Mouse (Mus musculus) limb, embryonic 12.5 days (tissue): ENCODE results near the gene Dnajc28. TPM values are rescaled to one million over a fixed set of nuclear protein-coding genes. Genes with fewer than 3 reads are reported as not detected.
"Not testable (repeated sequence)": the region's sequence is repeated elsewhere in the genome, so short reads cannot be mapped to it uniquely, and the experiment has no call there.

Source experiments
- ATAC-seq: fragments of 200-750 bp; cut with Nextera tagmentation; 2 replicates; pipeline ENCODE4 v1.8.0; 2017; ENCODE audit warnings: low read depth, moderate TSS enrichment; ENCODE audit not compliant: insufficient number of reproducible peaks, insufficient read depth, low FRiP score, low TSS enrichment
- H3K27ac ChIP-seq: fragments of 300-500 bp; sonication (generic); 2 replicates; pipeline ENCODE4 v1.5.1; 2016; ENCODE audit warnings: mild to moderate bottlenecking, moderate library complexity
- H3K27me3 ChIP-seq: fragments of 300-500 bp; sonication (generic); 2 replicates; pipeline ENCODE4 v1.6.1; 2016; ENCODE audit warnings: mild to moderate bottlenecking, moderate library complexity
- H3K36me3 ChIP-seq: fragments of 300-500 bp; sonication (generic); 2 replicates; pipeline ENCODE4 v1.6.1; 2016; ENCODE audit warnings: mild to moderate bottlenecking, moderate library complexity
- H3K4me1 ChIP-seq: fragments of 300-500 bp; sonication (generic); replicated peaks from 2 replicates; pipeline ENCODE4 v1.6.1; 2016
- H3K4me2 ChIP-seq: fragments of 300-500 bp; sonication (generic); 2 replicates; pipeline ENCODE4 v1.6.1; 2016; ENCODE audit warnings: mild to moderate bottlenecking, moderate library complexity
- H3K4me3 ChIP-seq: fragments of 300-500 bp; sonication (generic); replicated peaks from 2 replicates; pipeline ENCODE4 v1.5.1; 2016; ENCODE audit warnings: mild to moderate bottlenecking
- H3K9ac ChIP-seq: fragments of 300-500 bp; sonication (generic); replicated peaks from 2 replicates; pipeline ENCODE4 v1.6.1; 2016; ENCODE audit warnings: mild to moderate bottlenecking, moderate library complexity
- H3K9me3 ChIP-seq: fragments of 300-500 bp; sonication (generic); 2 replicates; pipeline ENCODE4 v1.6.1; 2016; ENCODE audit warnings: mild to moderate bottlenecking, moderate library complexity
- WGBS: fragments of 180-500 bp; shearing (Covaris S2); methylation state at CpG from one replicate; pipeline ENCODE4 v1.1.7; 2016; 5-methylcytosine and 5-hydroxymethylcytosine counted together
- polyA plus RNA-seq: library from polyadenylated mRNA; unstranded; fragments of >200 nt; fragmentation: Nextera tagmentation; extraction: Ambion mirVana; gene quantifications from 2 replicates; pipeline ENCODE4 v1.2.1, GENCODE M21; 2016

Dnajc28 gene
- polyA plus RNA-seq, 1 experiment from 2014 or later = 4.2 TPM

DNA sequence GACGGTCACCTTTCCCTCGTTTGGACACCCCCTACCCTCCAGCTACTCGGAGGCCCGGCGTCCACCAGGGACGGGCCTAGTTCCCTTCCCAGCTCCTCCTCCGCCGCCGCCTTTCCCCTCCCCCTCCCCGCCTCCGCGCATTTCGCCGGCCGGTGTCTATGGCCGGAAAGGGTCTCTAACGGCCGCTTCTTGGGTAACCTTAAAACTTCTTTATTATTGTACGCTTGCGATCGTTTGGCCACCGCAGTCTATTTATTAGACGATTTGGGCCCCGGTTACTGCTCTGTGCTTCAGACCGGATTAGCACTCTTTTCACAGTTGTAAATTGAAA, 29.4 kb upstream of the Dnajc28 start:
- peaks cover 19% of the 10 kb centered on the region for H3K36me3 ChIP-seq
- H3K4me1 ChIP-seq = peaks cover 7% of the 10 kb centered on the region
- H3K9ac ChIP-seq = peak overlapping the region; percentile 90
- no peaks in the 10 kb centered on the region for H3K27me3 ChIP-seq
- peak; percentile 73 for ATAC-seq
- 2% methylated on average over 25 of the region's 25 CpGs for WGBS
- H3K4me3 ChIP-seq = peak overlapping the region; percentile 77
- H3K4me2 ChIP-seq = peak overlapping the region; percentile 63
- H3K27ac ChIP-seq = peak overlapping the region; percentile 97
- H3K9me3 ChIP-seq = no peaks in the 10 kb centered on the region

- peak within 1 kb of the TSS; percentile 97 for H3K27ac ChIP-seq
- peaks cover 7% of the 10 kb centered on the region for H3K4me1 ChIP-seq
- ATAC-seq = peak; percentile 90
- peak within 1 kb of the TSS; percentile 77 for H3K4me3 ChIP-seq
- peak within 1 kb of the TSS; percentile 90 for H3K9ac ChIP-seq
- H3K4me2 ChIP-seq = peak within 1 kb of the TSS; percentile 87
- H3K36me3 ChIP-seq = peaks cover 24% of the 10 kb centered on the region
- no peaks in the 10 kb centered on the region for H3K9me3 ChIP-seq
- under 1% methylated on average over 68 of the region's 70 CpGs for WGBS
- H3K27me3 ChIP-seq = no peaks in the 10 kb centered on the region
These were observed 28.8 kb upstream of the Dnajc28 start, which contains the start of gene Son for GRCm38 (mm10) chr16:91647461-91648219. Son (plus strand) TSS chr16:91647506.

DNA sequence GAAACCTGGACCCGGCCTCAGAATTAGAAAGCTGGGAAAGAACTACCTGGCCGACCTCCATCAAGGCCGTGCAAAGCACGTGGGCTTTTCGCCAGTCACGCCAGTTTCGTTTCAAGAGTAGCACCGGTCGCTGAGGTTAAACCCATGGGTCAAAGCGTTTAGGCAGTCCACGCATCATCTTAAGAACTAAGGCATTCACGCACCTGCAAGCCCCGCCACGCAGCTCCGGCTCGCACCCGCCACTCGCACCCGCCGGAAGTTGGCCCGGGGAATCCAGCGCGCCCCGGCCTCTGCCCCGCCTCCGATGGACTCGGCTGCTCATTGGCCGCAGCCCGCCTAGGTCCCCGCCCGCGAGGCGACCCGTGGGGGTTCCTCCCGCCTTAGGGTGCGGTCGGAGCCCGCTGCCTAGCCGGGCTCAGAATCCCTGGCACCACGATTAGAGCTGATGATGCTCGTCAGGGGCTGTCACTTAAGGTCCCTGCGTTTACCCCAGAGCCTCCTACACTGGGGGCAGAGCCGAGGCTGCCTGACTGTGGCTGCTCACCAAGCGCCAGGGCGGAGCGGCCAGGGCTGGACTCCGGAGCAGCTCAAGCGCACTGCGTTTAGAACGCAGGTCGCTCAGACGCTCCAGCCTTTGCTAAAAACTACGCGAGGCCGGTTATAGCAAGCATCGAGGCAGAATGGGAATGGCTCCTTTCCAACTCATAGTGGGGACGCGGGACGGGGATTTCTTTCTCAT, 28.0 kb upstream of the Dnajc28 start, which contains the start of gene Gart:
Gene Gart, minus strand, starts transcription at position 272 of the 739 bp plus-strand sequence.
- H3K4me3 ChIP-seq = peak within 1 kb of the TSS; percentile 77
- peak within 1 kb of the TSS; percentile 97 for H3K27ac ChIP-seq
- H3K4me1 ChIP-seq = peaks cover 7% of the 10 kb centered on the region
- peak within 1 kb of the TSS; percentile 87 for H3K4me2 ChIP-seq
- no peaks in the 10 kb centered on the region for H3K9me3 ChIP-seq
- WGBS = under 1% methylated on average over 59 of the region's 59 CpGs
- no peaks in the 10 kb centered on the region for H3K27me3 ChIP-seq
- H3K9ac ChIP-seq = peak within 1 kb of the TSS; percentile 90
- ATAC-seq = peak; percentile 82
- H3K36me3 ChIP-seq = peaks cover 24% of the 10 kb centered on the region

DNA sequence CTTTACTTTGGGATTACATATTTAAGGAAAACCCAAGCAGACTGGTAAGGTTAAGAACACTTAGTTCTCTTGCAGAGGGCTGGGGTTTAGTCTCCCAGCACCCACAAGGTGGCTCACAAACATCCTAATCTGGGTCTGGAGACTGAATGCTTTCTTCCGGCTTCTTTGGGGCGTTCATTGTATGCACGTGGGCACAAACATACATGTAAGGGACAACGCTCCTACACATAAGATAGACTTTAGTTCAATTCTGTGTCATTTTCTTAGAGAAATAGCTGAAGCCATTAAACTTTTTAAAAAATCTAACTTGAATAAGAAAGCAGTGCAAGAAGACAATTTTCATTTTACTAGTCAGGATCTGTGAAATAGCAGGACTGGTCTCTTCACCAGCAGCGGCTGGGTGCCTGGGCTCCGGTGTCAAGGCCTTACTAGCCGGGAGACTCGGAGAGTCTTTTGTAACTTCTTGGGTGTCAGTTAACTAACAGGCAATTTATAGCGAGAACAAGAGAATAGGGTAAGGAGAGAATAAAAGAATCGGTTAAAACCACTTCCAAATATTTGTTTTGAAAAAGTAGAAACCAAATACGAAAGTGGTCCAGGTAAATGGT, 27.3 kb upstream of the Dnajc28 start:
- Histone ChIP-seq H3K4me1 (peaks cover 7% of the 10 kb centered on the region), H3K4me3 (peak overlapping the region; percentile 77), H3K9me3 (no peaks in the 10 kb centered on the region), H3K27ac (peak overlapping the region; percentile 97), H3K27me3 (no peaks in the 10 kb centered on the region), H3K9ac (peak overlapping the region; percentile 90), H3K36me3 (peaks cover 25% of the 10 kb centered on the region), H3K4me2 (peak overlapping the region; percentile 87)
- 3% methylated on average over 11 of the region's 11 CpGs for WGBS
- no peak for ATAC-seq

DNA sequence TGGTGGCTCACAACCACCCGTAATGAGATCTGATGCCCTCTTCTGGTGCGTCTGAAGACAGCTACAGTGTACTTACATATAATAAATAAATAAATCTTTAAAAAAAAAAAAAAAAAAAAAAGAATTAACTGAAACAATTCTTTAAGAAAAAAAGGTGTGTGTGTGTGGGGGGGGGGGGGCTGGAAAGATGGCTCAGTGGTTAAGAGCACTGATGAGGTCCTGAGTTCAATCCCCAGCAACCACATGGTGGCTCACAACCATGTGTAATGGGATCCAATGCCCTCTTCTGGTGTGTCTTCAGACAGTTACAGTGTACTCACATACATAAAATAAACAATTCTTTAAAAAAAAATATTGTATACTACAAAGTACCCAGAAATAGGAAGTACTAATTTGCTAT, 26.6 kb upstream of the Dnajc28 start:
- ATAC-seq, H3K9ac ChIP-seq, H3K27me3 ChIP-seq, H3K27ac ChIP-seq, H3K4me3 ChIP-seq, H3K4me1 ChIP-seq, H3K9me3 ChIP-seq: not testable (repeated sequence)
- Histone ChIP-seq H3K36me3 (peaks cover 27% of the 10 kb centered on the region), H3K4me2 (peak overlapping the region; percentile 87; the same call in 1 of the 2 replicates)
- WGBS = 50% methylated on average over 1 of the region's 2 CpGs

DNA sequence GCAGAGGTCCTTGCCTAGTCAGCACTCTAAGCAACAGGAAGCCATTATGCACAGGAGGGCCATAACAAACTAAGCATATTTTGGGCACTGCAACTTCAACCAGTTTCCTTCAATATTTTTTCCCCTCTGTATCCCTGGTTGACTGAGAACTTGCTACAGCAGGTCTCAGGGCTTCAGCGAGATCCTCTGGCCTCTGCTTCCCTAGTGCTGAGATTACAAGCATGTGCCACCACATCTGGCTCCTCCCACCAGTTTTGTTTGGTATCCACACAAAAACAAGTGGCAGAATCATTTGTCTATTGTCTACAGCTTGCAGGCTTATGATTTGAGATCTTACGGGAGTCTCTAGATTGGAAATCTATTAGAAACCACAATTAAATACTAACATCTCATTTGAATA, 26.1 kb upstream of the Dnajc28 start:
- WGBS = 85% methylated on average over 2 of the region's 2 CpGs
- Histone ChIP-seq H3K4me2 (no peak overlapping the region; the same call in 1 of the 2 replicates), H3K4me1 (peaks cover 7% of the 10 kb centered on the region), H3K27me3 (no peaks in the 10 kb centered on the region), H3K27ac (no peak overlapping the region), H3K9ac (no peak overlapping the region), H3K4me3 (no peak overlapping the region), H3K9me3 (no peaks in the 10 kb centered on the region), H3K36me3 (peaks cover 32% of the 10 kb centered on the region)
- no peak for ATAC-seq

DNA sequence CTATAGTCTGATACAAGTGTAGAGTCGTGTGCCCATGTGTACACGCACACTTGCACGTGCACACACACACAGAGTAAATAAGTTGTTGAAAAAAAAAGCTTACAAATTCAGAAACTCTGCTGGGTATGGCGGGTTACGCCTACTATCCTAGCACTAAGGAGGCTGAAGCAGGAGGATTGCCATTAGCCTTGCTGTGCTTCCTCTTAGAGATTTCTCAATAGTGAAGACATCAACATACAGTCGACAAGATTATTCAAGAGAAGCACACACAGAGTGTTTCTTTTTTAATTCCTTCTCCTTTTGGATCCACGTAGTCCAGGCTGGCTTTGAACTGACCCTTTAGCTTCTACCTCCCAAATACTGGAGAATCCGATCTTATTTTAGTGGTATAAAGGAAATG, 21.3 kb upstream of the Dnajc28 start:
- no peak for ATAC-seq
- Histone ChIP-seq H3K4me2 (no peak overlapping the region), H3K27ac (no peak overlapping the region), H3K27me3 (no peaks in the 10 kb centered on the region), H3K4me3 (no peak overlapping the region), H3K9ac (no peak overlapping the region), H3K9me3 (no peaks in the 10 kb centered on the region), H3K4me1 (no peaks in the 10 kb centered on the region), H3K36me3 (peaks cover 79% of the 10 kb centered on the region)
- WGBS = 93% methylated on average over 8 of the region's 8 CpGs

- Histone ChIP-seq H3K27ac (no peak overlapping the region), H3K4me1 (no peaks in the 10 kb centered on the region), H3K9ac (no peak overlapping the region), H3K4me3 (no peak overlapping the region), H3K9me3 (no peaks in the 10 kb centered on the region), H3K27me3 (no peaks in the 10 kb centered on the region), H3K36me3 (peaks cover 83% of the 10 kb centered on the region), H3K4me2 (no peak overlapping the region)
- 91% methylated on average over 2 of the region's 2 CpGs for WGBS
- no peak for ATAC-seq
These were observed 20.8 kb upstream of the Dnajc28 start for GRCm38 (mm10) chr16:91639636-91640035.

- no peak overlapping the region for H3K4me3 ChIP-seq
- H3K27me3 ChIP-seq = no peaks in the 10 kb centered on the region
- WGBS = 92% methylated on average over 5 of the region's 5 CpGs
- H3K27ac ChIP-seq = no peak overlapping the region
- ATAC-seq = no peak
- H3K4me2 ChIP-seq = no peak overlapping the region
- no peak overlapping the region for H3K9ac ChIP-seq
- peaks cover 88% of the 10 kb centered on the region for H3K36me3 ChIP-seq
- H3K9me3 ChIP-seq = no peaks in the 10 kb centered on the region
- no peaks in the 10 kb centered on the region for H3K4me1 ChIP-seq
These were observed 20.3 kb upstream of the Dnajc28 start for GRCm38 (mm10) chr16:91639161-91639560.

GRCm38 (mm10) chr16:91633641-91634040, 14.8 kb upstream of the Dnajc28 start:
- WGBS = 88% methylated on average over 12 of the region's 12 CpGs

GRCm38 (mm10) chr16:91632940-91633339, 14.1 kb upstream of the Dnajc28 start:
- no peak overlapping the region for H3K27ac ChIP-seq
- no peak overlapping the region for H3K4me2 ChIP-seq
- H3K9me3 ChIP-seq = no peaks in the 10 kb centered on the region
- no peaks in the 10 kb centered on the region for H3K4me1 ChIP-seq
- no peak overlapping the region for H3K4me3 ChIP-seq
- H3K27me3 ChIP-seq = no peaks in the 10 kb centered on the region
- H3K36me3 ChIP-seq = peaks cover 96% of the 10 kb centered on the region
- no peak for ATAC-seq
- H3K9ac ChIP-seq = no peak overlapping the region
- WGBS = 96% methylated on average over 7 of the region's 7 CpGs

More at GRCm38 (mm10) chr16:91633641-91634040, 14.8 kb upstream of the Dnajc28 start:
- no peak for ATAC-seq
- no peaks in the 10 kb centered on the region for H3K27me3 ChIP-seq
- H3K4me3 ChIP-seq = no peak overlapping the region
- H3K27ac ChIP-seq = no peak overlapping the region
- no peaks in the 10 kb centered on the region for H3K4me1 ChIP-seq
- peaks cover 96% of the 10 kb centered on the region for H3K36me3 ChIP-seq
- H3K9me3 ChIP-seq = no peaks in the 10 kb centered on the region
- no peak overlapping the region for H3K9ac ChIP-seq
- no peak overlapping the region for H3K4me2 ChIP-seq
